Mouse (Mus musculus): ENCODE results near the gene Sephs1. TPM values are rescaled to one million over a fixed set of nuclear protein-coding genes. Genes with fewer than 3 reads are reported as not detected.
"Not testable (repeated sequence)": the region's sequence is repeated elsewhere in the genome, so short reads cannot be mapped to it uniquely, and the experiment has no call there.

Gene Sephs1
- polyA plus RNA-seq, 1 experiment from 2014 or later = 126 TPM

GRCm38 (mm10) chr2:4913949-4914348 is 32.6 kb downstream of the Sephs1 start:
- Histone ChIP-seq H3K36me3 (replicated peaks) (peaks cover 6% of the 10 kb centered on the region), H3K4me3 (no peak overlapping the region), H3K4me1 (peaks cover 33% of the 10 kb centered on the region), H3K27ac (peak overlapping the region; percentile 73), H3K27me3 (ENCODE audit: poor library complexity, severe bottlenecking) (no peaks in the 10 kb centered on the region), H3K9me3 (0 out of 2 replicates have a peak, but pooled peaks cover 5% of the 10 kb centered on the region)
- no peak for DNase-seq (ENCODE audit: extremely low spot score, low spot score)
- WGBS = 67% methylated on average over 7 of the region's 7 CpGs

- no peak for DNase-seq (ENCODE audit: extremely low spot score, low spot score)
- Histone ChIP-seq H3K4me3 (no peak overlapping the region), H3K27me3 (ENCODE audit: poor library complexity, severe bottlenecking) (no peaks in the 10 kb centered on the region), H3K36me3 (replicated peaks) (no peaks in the 10 kb centered on the region), H3K27ac (no peak overlapping the region), H3K9me3 (0 out of 2 replicates have a peak, but pooled peaks cover 5% of the 10 kb centered on the region), H3K4me1 (peaks cover 39% of the 10 kb centered on the region)
- 82% methylated on average over 6 of the region's 6 CpGs for WGBS
These were observed 34.7 kb downstream of the Sephs1 start for GRCm38 (mm10) chr2:4916037-4916436.

DNA sequence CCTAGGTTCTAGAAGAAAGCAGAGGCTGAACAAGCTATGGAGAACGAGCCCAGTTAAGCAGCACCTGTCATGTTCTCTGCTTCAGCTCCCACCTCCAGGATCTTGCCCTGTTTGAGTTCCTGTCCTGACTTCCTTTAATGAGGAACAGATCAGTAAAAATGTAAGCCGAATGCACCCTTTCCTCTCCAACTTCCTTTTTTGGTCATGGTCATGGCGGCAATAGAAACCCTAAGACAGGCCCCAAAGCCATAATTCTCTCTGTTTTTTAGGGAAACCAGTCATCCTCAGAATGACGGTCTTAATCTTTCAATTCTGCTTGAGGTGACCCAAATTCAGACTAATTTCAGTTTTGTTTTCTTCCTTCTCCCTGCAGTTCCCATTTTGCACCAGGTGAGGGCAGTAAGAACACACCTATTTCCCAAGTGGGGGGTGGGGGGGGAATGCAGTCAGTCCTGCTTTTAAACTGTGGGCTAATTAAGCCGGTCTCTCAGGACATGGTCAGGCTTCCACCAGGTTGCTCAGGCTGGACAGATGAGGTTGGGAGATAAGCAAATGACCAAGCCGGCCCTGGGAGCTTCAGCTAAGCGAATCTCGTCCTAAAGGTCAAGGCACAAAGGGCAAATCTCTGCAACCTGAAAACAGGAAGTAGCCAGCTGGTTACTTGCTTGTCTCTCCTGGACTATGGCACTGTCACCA is 36.1 kb downstream of the Sephs1 start:
- H3K27me3 ChIP-seq (ENCODE audit: poor library complexity, severe bottlenecking) = no peaks in the 10 kb centered on the region
- peaks cover 39% of the 10 kb centered on the region for H3K4me1 ChIP-seq
- peak; percentile 61 for DNase-seq (ENCODE audit: extremely low spot score, low spot score)
- WGBS = 15% methylated on average over 8 of the region's 8 CpGs
- 0 out of 2 replicates have a peak, but pooled peaks cover 1% of the 10 kb centered on the region for H3K9me3 ChIP-seq
- peak overlapping the region; percentile 64 for H3K27ac ChIP-seq
- H3K4me3 ChIP-seq = peak overlapping the region; percentile 18; the same call in 1 of the 2 replicates
- no peaks in the 10 kb centered on the region for H3K36me3 ChIP-seq (replicated peaks)

- Histone ChIP-seq H3K27me3 (ENCODE audit: poor library complexity, severe bottlenecking) (no peaks in the 10 kb centered on the region), H3K4me1 (peaks cover 29% of the 10 kb centered on the region), H3K4me3 (peak within 1 kb of the TSS; percentile 69), H3K27ac (peak within 1 kb of the TSS; percentile 93), H3K36me3 (replicated peaks) (no peaks in the 10 kb centered on the region), H3K9me3 (no peaks in the 10 kb centered on the region)
- WGBS = 6% methylated on average over 35 of the region's 35 CpGs
- peak; percentile 83 for DNase-seq (ENCODE audit: extremely low spot score, low spot score)
These were observed 37.7 kb downstream of the Sephs1 start, which contains the start of gene Phyh for GRCm38 (mm10) chr2:4918860-4919739. Gene Phyh (plus strand): TSS chr2:4919019.

DNA sequence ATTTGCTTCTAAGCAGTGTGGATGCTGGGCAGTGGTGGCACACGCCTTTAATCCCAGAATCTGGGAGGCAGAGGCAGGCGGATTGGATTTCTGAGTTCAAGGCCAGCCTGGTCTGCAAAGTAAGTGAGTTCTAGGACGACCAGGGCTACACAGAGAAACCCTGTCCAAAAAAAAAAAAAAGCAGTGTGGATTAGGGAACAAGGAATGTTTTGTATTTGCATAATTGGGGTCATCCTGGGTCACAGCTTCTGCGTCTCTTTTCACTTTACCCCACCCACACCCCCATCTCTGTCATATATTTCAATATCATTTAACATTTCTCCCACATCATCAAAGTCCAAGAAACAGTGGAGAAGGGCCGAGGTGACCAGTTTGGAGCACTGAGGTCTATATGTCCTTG is 39.7 kb downstream of the Sephs1 start:
- Histone ChIP-seq H3K27ac (no peak overlapping the region), H3K4me3 (no peak overlapping the region), H3K36me3 (replicated peaks) (peaks cover 9% of the 10 kb centered on the region; the same call in 1 of the 2 replicates), H3K27me3 (ENCODE audit: poor library complexity, severe bottlenecking) (no peaks in the 10 kb centered on the region), H3K9me3 (0 out of 2 replicates have a peak, but pooled peaks cover 4% of the 10 kb centered on the region), H3K4me1 (peaks cover 27% of the 10 kb centered on the region)
- 67% methylated on average over 5 of the region's 5 CpGs for WGBS
- no peak for DNase-seq (ENCODE audit: extremely low spot score, low spot score)

DNA sequence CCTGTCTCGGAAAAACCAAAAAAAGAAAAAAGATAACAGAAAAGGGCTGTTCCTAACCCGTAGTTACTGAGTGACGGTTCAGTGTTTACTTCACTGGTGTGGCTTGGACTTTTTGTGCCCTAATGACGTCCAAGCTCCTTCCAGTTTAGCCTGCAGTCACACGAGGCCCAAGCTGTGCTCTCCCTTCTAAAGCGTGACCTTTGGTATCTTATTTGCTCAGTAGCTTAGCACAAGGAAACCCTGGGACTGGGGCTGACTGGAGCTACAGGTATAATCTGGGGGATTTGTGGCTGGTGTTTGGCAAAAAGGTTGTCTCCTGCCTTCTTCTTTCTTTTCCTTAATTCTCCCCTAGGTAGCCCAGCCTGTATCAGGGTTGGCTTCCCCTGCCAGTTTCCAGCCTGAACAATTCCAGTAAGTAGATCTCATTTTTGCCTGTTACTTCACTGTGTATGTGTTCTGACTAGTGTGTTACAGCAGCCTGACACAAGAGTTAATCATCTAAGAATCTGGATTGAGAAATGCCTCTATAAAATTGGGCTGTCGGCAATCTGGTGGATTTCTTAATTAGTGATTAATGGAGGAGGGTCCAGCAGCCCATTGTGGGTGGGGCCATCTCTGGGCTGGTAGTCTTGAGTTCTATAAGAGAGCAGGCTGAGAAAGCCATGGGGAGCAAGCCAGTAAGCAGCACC is 41.3 kb downstream of the Sephs1 start:
- no peak overlapping the region for H3K4me3 ChIP-seq
- H3K27ac ChIP-seq = no peak overlapping the region
- peaks cover 18% of the 10 kb centered on the region for H3K36me3 ChIP-seq (replicated peaks)
- 76% methylated on average over 7 of the region's 7 CpGs for WGBS
- no peaks in the 10 kb centered on the region for H3K27me3 ChIP-seq (ENCODE audit: poor library complexity, severe bottlenecking)
- DNase-seq (ENCODE audit: extremely low spot score, low spot score) = no peak
- H3K4me1 ChIP-seq = peaks cover 20% of the 10 kb centered on the region
- 0 out of 2 replicates have a peak, but pooled peaks cover 4% of the 10 kb centered on the region for H3K9me3 ChIP-seq

DNA sequence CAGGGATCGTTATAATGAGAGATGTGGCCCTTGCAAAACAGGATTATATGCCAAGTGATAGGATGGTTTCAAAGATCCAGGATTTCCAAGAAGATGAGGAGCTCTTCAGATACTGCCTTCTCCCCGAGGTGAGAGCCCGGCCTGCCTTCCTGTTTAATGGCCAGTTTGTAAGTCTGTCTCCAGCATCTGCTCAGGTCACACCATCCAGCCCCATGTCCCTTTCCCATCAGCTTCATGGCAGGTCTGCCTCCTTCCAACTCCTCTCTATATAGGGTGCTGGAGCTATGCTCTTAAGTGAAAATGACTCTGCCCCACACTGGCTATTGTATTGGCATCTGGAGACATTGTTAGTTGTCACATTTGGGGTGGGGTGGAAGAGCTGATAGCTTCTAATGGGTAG is 46.0 kb downstream of the Sephs1 start:
- Histone ChIP-seq H3K27me3 (ENCODE audit: poor library complexity, severe bottlenecking) (no peaks in the 10 kb centered on the region), H3K9me3 (0 out of 2 replicates have a peak, but pooled peaks cover 4% of the 10 kb centered on the region), H3K27ac (no peak overlapping the region), H3K4me3 (no peak overlapping the region), H3K36me3 (replicated peaks) (peaks cover 38% of the 10 kb centered on the region), H3K4me1 (no peaks in the 10 kb centered on the region)
- WGBS = 90% methylated on average over 3 of the region's 3 CpGs
- peak; percentile 5 for DNase-seq (ENCODE audit: extremely low spot score, low spot score)

GRCm38 (mm10) chr2:4929230-4929629 is 47.9 kb downstream of the Sephs1 start:
- Histone ChIP-seq H3K9me3 (0 out of 2 replicates have a peak, but pooled peaks cover 4% of the 10 kb centered on the region), H3K36me3 (replicated peaks) (peaks cover 47% of the 10 kb centered on the region), H3K4me1 (no peaks in the 10 kb centered on the region), H3K27ac (no peak overlapping the region), H3K27me3 (ENCODE audit: poor library complexity, severe bottlenecking) (no peaks in the 10 kb centered on the region), H3K4me3 (no peak overlapping the region)
- DNase-seq (ENCODE audit: extremely low spot score, low spot score) = no peak
- 94% methylated on average over 2 of the region's 2 CpGs for WGBS

- H3K9me3 ChIP-seq = peaks cover 7% of the 10 kb centered on the region
- DNase-seq (ENCODE audit: extremely low spot score, low spot score) = no peak
- H3K4me1 ChIP-seq = no peaks in the 10 kb centered on the region
- H3K36me3 ChIP-seq (replicated peaks) = peaks cover 51% of the 10 kb centered on the region
- no peak overlapping the region for H3K27ac ChIP-seq
- 92% methylated on average over 9 of the region's 9 CpGs for WGBS
- no peaks in the 10 kb centered on the region for H3K27me3 ChIP-seq (ENCODE audit: poor library complexity, severe bottlenecking)
- H3K4me3 ChIP-seq = no peak overlapping the region
These were observed 53.2 kb downstream of the Sephs1 start for GRCm38 (mm10) chr2:4934516-4934915.

DNA sequence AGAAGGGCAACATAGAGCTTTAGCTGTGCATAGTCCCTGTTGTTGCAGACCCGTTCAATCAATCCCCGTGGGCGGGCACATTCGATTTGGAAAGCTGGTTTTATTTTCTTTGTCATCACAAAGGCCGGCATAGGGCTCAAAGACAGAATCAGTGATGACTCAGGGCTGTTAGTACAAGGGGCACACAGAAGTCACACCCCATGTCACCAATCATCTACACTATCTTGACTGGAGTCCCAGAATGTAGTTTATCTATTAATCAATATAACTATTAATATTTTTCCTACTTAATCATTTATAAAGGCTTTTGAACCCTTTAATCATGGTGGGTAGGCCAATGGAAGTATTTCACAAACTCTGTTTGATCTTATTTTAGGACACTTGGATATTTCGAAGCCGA is 56.6 kb downstream of the Sephs1 start:
- 94% methylated on average over 7 of the region's 7 CpGs for WGBS
- no peaks in the 10 kb centered on the region for H3K27me3 ChIP-seq (ENCODE audit: poor library complexity, severe bottlenecking)
- no peak for DNase-seq (ENCODE audit: extremely low spot score, low spot score)
- peaks cover 13% of the 10 kb centered on the region for H3K9me3 ChIP-seq
- no peak overlapping the region for H3K27ac ChIP-seq
- peaks cover 39% of the 10 kb centered on the region for H3K36me3 ChIP-seq (replicated peaks)
- H3K4me3 ChIP-seq = no peak overlapping the region
- no peaks in the 10 kb centered on the region for H3K4me1 ChIP-seq

GRCm38 (mm10) chr2:4940861-4941260 is 59.5 kb downstream of the Sephs1 start:
- DNase-seq (ENCODE audit: extremely low spot score, low spot score) = no peak
- Histone ChIP-seq H3K36me3 (replicated peaks) (peaks cover 31% of the 10 kb centered on the region), H3K4me1 (no peaks in the 10 kb centered on the region), H3K27ac (no peak overlapping the region), H3K27me3 (ENCODE audit: poor library complexity, severe bottlenecking) (no peaks in the 10 kb centered on the region), H3K4me3 (no peak overlapping the region), H3K9me3 (peaks cover 24% of the 10 kb centered on the region)
- 92% methylated on average over 11 of the region's 11 CpGs for WGBS

DNA sequence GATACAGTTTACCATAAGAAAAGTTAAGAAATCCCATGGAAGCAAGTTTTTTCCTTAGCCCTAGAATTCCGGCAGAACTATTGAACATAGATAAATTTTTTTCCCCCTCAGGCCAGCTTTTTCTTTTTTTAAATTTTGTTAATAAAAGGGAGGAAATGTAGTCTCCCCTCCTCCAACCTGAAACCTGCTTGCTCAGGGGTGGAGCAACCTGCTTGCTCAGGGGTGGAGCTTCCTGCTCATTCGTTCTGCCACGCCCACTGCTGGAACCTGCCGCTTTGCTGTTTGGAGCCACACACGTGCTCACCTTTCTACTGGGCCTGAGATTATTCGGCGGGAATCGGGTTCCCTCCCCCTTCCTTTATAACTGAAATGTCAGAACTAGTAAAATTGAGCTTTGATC is 68.3 kb downstream of the Sephs1 start:
- not testable (repeated sequence) for H3K36me3 ChIP-seq (replicated peaks); H3K4me1 ChIP-seq; H3K4me3 ChIP-seq; DNase-seq (ENCODE audit: extremely low spot score, low spot score); H3K9me3 ChIP-seq; H3K27me3 ChIP-seq (ENCODE audit: poor library complexity, severe bottlenecking); H3K27ac ChIP-seq
- WGBS = 95% methylated on average over 8 of the region's 8 CpGs
